Comparison of ENCODE assay signal across 8 mouse cellular contexts in genomic region chr3:25143111-25143510, GRCm38 (mm10). TPM values are rescaled to one million over a fixed set of nuclear protein-coding genes. Genes with fewer than 3 reads are reported as not detected.
DNase-seq lines count a peak whose midpoint lies in the region; ATAC-seq lines count a peak whose summit lies in the region.
"Had no signal": no experiment of that assay in that cellular context is flagged by ENCODE, and none has a peak within 500 bp of the region (broad histone marks: within the 10 kb centered on the region; RNA-seq: fewer than 3 reads in every experiment).

No protein-coding gene starts in this region.

- no peaks in the 10 kb centered on the region for H3K27me3 ChIP-seq in lung, embryonic 15.5 days
- H3K27me3 ChIP-seq in forebrain, embryonic 14.5 days (replicated peaks; ENCODE audit: control insufficient read depth, insufficient read depth, low read length) = no peaks in the 10 kb centered on the region
- H3K27me3 ChIP-seq in limb, embryonic 13.5 days = no peaks in the 10 kb centered on the region
- H3K27me3 ChIP-seq in stomach, embryonic 15.5 days (replicated peaks) = no peaks in the 10 kb centered on the region

- 40% methylated on average over 6 of the region's 6 CpGs for WGBS in lung, embryonic 15.5 days
- WGBS in forebrain, embryonic 14.5 days = 50% methylated on average over 6 of the region's 6 CpGs
- WGBS in limb, embryonic 13.5 days = 50% methylated on average over 6 of the region's 6 CpGs
- WGBS in stomach, embryonic 15.5 days = 40% methylated on average over 6 of the region's 6 CpGs

- peak overlapping the region; percentile 51 for H3K9ac ChIP-seq in lung, embryonic 15.5 days
- H3K9ac ChIP-seq in forebrain, embryonic 14.5 days (ENCODE audit: low read length) = peak overlapping the region; percentile 75
- H3K9ac ChIP-seq in limb, embryonic 13.5 days = peak overlapping the region; percentile 90
- H3K9ac ChIP-seq in stomach, embryonic 15.5 days = peak overlapping the region; percentile 50; the same call in 1 of the 2 replicates

- H3K4me1 ChIP-seq in lung, embryonic 15.5 days = no peaks in the 10 kb centered on the region
- 0 out of 2 replicates have a peak, but pooled peaks cover 3% of the 10 kb centered on the region for H3K4me1 ChIP-seq in forebrain, embryonic 14.5 days (ENCODE audit: control insufficient read depth, insufficient read depth, low read length)
- H3K4me1 ChIP-seq in limb, embryonic 13.5 days = peaks cover 15% of the 10 kb centered on the region
- H3K4me1 ChIP-seq in stomach, embryonic 15.5 days = no peaks in the 10 kb centered on the region

- H3K4me3 ChIP-seq in lung, embryonic 15.5 days = peak overlapping the region; percentile 61
- peak overlapping the region; percentile 62 for H3K4me3 ChIP-seq in forebrain, embryonic 14.5 days (ENCODE audit: low read depth, low read length)
- H3K4me3 ChIP-seq in limb, embryonic 13.5 days = peak overlapping the region; percentile 66
- H3K4me3 ChIP-seq in stomach, embryonic 15.5 days (replicated peaks) = peak overlapping the region; percentile 70

- DNase-seq in lung, postnatal 14 days = no peak
- no peak for DNase-seq in forebrain, embryonic 14.5 days (ENCODE audit: low spot score)
- no peak for DNase-seq in layer of hippocampus, adult 8-10 months (ENCODE audit: low spot score in 2 of 2)
- DNase-seq in B cell, adult 2 months = no peak

- H3K27ac ChIP-seq in lung, embryonic 15.5 days = no peak overlapping the region
- H3K27ac ChIP-seq in forebrain, embryonic 14.5 days (ENCODE audit: low read depth, low read length) = peak overlapping the region; percentile 71; the same call in 1 of the 2 replicates
- peak overlapping the region; percentile 94 for H3K27ac ChIP-seq in limb, embryonic 13.5 days
- no peak overlapping the region for H3K27ac ChIP-seq in stomach, embryonic 15.5 days

- H3K9me3 ChIP-seq in lung, embryonic 15.5 days = no peaks in the 10 kb centered on the region
- no peaks in the 10 kb centered on the region for H3K9me3 ChIP-seq in forebrain, embryonic 14.5 days (replicated peaks; ENCODE audit: control insufficient read depth, low read length)
- H3K9me3 ChIP-seq in limb, embryonic 13.5 days = no peaks in the 10 kb centered on the region
- H3K9me3 ChIP-seq in stomach, embryonic 15.5 days = no peaks in the 10 kb centered on the region

- no peak for ATAC-seq in lung, embryonic 15.5 days (ENCODE audit: borderline replicate concordance, extremely low read depth, low FRiP score, low TSS enrichment)
- no peak for ATAC-seq in forebrain, embryonic 14.5 days
- ATAC-seq in limb, embryonic 13.5 days (ENCODE audit: low FRiP score, low read depth) = no peak
- ATAC-seq in stomach, embryonic 15.5 days (ENCODE audit: insufficient read depth, low FRiP score, low read depth) = no peak

- no peaks in the 10 kb centered on the region for H3K36me3 ChIP-seq in lung, embryonic 15.5 days
- H3K36me3 ChIP-seq in forebrain, embryonic 14.5 days (ENCODE audit: control insufficient read depth, insufficient read depth, low read length) = no peaks in the 10 kb centered on the region
- no peaks in the 10 kb centered on the region for H3K36me3 ChIP-seq in limb, embryonic 13.5 days
- no peaks in the 10 kb centered on the region for H3K36me3 ChIP-seq in stomach, embryonic 15.5 days

- peak overlapping the region; percentile 60 for H3K4me2 ChIP-seq in lung, embryonic 15.5 days
- H3K4me2 ChIP-seq in forebrain, embryonic 14.5 days (ENCODE audit: low read length) = peak overlapping the region; percentile 66
- peak overlapping the region; percentile 72 for H3K4me2 ChIP-seq in limb, embryonic 13.5 days (replicated peaks)
- H3K4me2 ChIP-seq in stomach, embryonic 15.5 days = peak overlapping the region; percentile 72

RNA-seq across cellular contexts. Expression of gene Naaladl2, which starts 0.9 kb away (rescaled TPM):
- polyA plus RNA-seq in lung, embryonic 15.5 days (2015; fragmentation: Nextera tagmentation; extraction: Ambion mirVana) = 2.9 and 3.2 TPM in 2 replicates
- polyA plus RNA-seq in forebrain, embryonic 14.5 days (2014; fragmentation: Nextera tagmentation; extraction: Ambion mirVana) = 0.30 TPM in 2 replicates
- 2.0 TPM in 2 replicates for polyA plus RNA-seq in limb, embryonic 13.5 days (2015; fragmentation: Nextera tagmentation; extraction: Ambion mirVana)
- polyA plus RNA-seq in stomach, embryonic 15.5 days (2015; fragmentation: Nextera tagmentation; extraction: Ambion mirVana) = 5.4 and 5.7 TPM in 2 replicates
- total RNA-seq in layer of hippocampus, adult 8-10 months (2022) = 1 to 10 TPM; 2.9 to 4.6 (median 3.0) TPM
- polyA plus RNA-seq: erythroblast, embryonic 14.5 days had no signal

Comparison
In these comparisons a context has a peak if more than half of its experiments do, and no peak if none do; other contexts are left out.
1. H3K27ac ChIP-seq: peak in forebrain, embryonic 14.5 days (single experiment) and limb, embryonic 13.5 days (single experiment); none in lung, embryonic 15.5 days (single experiment) and stomach, embryonic 15.5 days (single experiment).
2. Peak in every context shown above with its lines, with median percentiles within 50 percentile points of each other: H3K4me2 ChIP-seq, H3K4me3 ChIP-seq and H3K9ac ChIP-seq.